Mouse (Mus musculus): Measurements from ENCODE around the gene Reep1. TPM values are rescaled to one million over a fixed set of nuclear protein-coding genes. Genes with fewer than 3 reads are reported as not detected.

Gene Reep1
- polyA plus RNA-seq, 1 experiment from 2014 or later: 5.6 TPM

DNA sequence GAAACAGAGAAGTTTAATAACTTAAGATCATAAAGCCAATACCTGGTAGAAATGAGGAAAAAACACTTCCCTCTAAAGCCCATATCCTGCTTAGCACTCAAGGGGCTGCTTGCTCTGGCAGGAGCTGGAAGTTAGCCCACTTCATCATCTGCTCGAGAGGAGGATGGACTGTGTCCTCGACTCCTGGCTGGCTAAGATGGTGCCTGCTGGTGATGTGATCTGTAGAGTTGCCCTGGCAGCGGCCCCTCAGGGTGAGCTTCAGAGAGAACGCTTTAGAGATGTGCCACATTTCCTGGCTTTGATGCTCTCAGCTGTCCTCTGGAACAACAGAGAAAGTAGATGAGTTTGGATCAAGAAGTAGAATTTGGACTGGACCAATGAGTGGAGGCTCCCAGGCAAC lies 31.2 kb downstream of the Reep1 start:
- Histone ChIP-seq H3K36me3 (no peaks in the 10 kb centered on the region), H3K27ac (no peak overlapping the region), H3K4me3 (no peak overlapping the region), H3K4me1 (peaks cover 26% of the 10 kb centered on the region), H3K27me3 (replicated peaks) (no peaks in the 10 kb centered on the region), H3K9me3 (replicated peaks) (no peaks in the 10 kb centered on the region), H3K9ac (no peak overlapping the region), H3K4me2 (no peak overlapping the region)
- WGBS (ENCODE audit: insufficient replicate concordance): 57% methylated on average over 4 of the region's 4 CpGs
- ATAC-seq: no peak

DNA sequence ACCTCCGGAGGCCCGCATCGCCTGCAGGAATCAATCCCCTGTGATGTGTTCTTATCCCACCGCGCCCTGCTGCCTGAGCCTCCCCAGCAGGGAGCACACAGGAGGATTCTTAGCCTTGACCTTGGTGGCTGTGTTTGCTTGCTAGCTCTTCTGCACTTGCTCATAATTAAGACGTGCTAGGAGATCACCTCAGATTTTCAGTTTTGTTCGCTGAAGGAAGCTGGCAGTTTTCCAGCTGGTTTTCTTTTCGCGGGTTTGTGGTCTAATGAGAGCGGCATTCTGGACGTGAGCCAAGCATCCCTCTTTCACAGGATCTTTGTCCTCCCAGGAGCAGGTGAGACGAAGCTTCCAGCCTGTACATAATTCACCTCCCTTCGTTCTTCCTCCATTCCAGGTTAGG lies 33.6 kb downstream of the Reep1 start:
- Histone ChIP-seq H3K27ac (no peak overlapping the region), H3K9me3 (replicated peaks) (no peaks in the 10 kb centered on the region), H3K36me3 (no peaks in the 10 kb centered on the region), H3K4me3 (no peak overlapping the region), H3K4me1 (peaks cover 16% of the 10 kb centered on the region), H3K27me3 (replicated peaks) (no peaks in the 10 kb centered on the region), H3K9ac (no peak overlapping the region), H3K4me2 (no peak overlapping the region)
- 64% methylated on average over 13 of the region's 13 CpGs for WGBS (ENCODE audit: insufficient replicate concordance)
- ATAC-seq: no peak

DNA sequence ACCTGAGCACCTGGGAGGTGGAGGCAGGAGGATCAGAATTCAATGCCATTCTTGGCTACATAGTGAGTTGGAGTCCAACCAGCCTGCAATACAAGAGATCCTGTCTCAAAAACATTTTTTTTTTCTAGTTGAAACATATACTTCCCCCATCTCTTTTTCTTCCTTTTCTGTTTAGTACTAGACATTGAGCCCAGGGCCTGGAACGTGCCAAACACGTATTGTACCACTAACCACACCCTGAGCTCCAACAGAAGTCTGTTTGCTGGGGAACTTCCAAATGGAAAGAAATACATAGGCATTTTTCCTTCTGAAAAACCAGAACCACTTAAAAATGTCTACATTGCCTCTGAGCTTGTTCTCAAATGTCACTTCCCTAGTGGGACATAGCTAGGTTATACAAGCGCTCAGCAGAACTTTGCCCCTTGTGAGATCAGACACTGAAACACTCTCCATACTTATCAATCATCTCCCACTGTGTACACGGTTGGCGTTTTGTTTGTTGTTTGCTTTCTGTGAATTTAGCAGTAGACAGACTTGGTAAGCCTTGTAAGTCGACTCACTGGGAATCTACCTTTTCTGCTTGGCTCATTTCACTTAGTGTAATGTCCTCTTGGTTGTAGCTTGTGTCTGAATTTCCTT lies 34.8 kb downstream of the Reep1 start:
- Histone ChIP-seq H3K36me3 (no peaks in the 10 kb centered on the region), H3K4me2 (no peak overlapping the region), H3K27ac (no peak overlapping the region), H3K4me1 (peaks cover 5% of the 10 kb centered on the region; the same call in 1 of the 2 replicates), H3K9me3 (replicated peaks) (no peaks in the 10 kb centered on the region), H3K4me3 (no peak overlapping the region), H3K9ac (no peak overlapping the region), H3K27me3 (replicated peaks) (no peaks in the 10 kb centered on the region)
- no peak for ATAC-seq
- 51% methylated on average over 6 of the region's 6 CpGs for WGBS (ENCODE audit: insufficient replicate concordance)

DNA sequence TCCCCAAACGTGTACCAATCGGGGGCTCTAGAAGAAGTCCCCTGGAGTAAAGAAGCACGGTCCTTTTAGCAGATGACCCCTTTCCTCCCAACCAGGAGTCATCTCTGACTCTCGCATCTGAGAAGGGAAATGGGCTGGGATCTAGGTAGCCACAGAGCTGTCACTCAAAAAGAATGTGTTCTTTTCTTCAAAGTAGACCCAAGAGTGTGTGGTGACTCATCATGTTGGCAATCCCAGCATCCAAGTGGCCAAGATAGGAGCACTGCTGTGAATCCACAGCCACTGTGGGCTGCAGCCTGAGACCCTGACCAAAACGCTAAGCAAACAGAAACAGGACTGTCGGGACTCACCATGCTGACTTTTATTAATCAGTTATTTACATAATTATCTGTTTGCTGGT lies 37.6 kb downstream of the Reep1 start:
- Histone ChIP-seq H3K4me3 (no peak overlapping the region), H3K27me3 (replicated peaks) (no peaks in the 10 kb centered on the region), H3K27ac (no peak overlapping the region), H3K9me3 (replicated peaks) (no peaks in the 10 kb centered on the region), H3K4me1 (no peaks in the 10 kb centered on the region), H3K9ac (no peak overlapping the region), H3K36me3 (no peaks in the 10 kb centered on the region), H3K4me2 (no peak overlapping the region)
- 44% methylated on average over 6 of the region's 6 CpGs for WGBS (ENCODE audit: insufficient replicate concordance)
- no peak for ATAC-seq

DNA sequence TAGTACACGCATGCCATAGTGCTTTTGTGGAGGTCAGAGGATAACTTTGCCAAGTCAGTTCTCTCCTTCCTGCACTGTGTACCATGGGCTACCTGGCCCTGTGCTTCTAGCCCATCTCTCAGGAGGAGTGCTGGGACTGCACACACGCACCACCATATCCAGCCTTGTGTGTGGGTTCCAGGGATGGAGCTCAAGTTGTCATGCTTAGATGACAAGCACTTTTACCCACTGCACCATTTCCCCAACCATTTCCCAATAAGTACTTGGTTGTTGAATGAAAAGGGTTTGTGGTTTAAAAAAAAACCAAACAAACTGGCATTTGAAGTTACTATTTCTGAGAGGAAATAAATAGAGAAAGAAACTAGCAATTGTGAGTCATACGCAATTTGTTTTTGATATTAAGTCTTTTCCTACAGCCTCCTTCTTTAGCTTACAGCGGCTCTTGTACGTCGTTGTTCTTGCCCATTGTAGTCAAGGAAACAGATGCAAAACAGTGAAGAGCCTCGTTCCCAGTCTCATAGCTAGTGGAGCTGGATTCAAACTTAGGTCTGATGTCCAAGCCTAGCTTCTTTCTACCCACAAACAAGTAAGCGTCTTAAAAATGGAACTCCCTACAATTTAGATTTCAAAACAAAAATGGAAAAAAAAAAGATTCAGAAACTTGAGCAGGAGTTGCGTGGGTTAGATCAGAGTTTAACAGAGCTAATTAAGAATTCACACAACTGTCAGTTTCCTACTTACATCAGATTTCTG lies 38.3 kb downstream of the Reep1 start:
- WGBS (ENCODE audit: insufficient replicate concordance): 77% methylated on average over 9 of the region's 9 CpGs
- H3K4me3 ChIP-seq: no peak overlapping the region
- no peaks in the 10 kb centered on the region for H3K9me3 ChIP-seq (replicated peaks)
- H3K4me1 ChIP-seq: no peaks in the 10 kb centered on the region
- no peak overlapping the region for H3K9ac ChIP-seq
- H3K36me3 ChIP-seq: no peaks in the 10 kb centered on the region
- no peak for ATAC-seq
- H3K27me3 ChIP-seq (replicated peaks): no peaks in the 10 kb centered on the region
- no peak overlapping the region for H3K4me2 ChIP-seq
- H3K27ac ChIP-seq: no peak overlapping the region

DNA sequence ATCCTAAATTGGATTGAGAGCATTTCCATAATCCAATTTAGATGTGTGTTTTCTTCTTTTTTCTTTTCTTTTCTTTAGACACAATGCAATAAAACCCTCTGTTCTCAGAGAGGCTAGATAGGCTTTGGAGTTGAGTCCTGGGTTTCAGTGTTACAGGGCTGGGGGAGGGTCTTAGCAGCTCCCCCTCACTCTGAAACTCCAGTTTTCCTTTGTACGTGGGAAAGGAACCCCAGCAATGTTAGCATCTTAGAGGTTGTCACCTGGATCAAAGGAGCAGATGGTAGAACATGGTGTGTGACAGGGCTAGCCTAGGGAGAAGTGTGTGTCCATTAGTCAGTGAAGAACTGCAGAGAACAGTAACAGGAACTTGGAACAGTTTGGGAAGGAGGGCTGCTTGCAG lies 38.9 kb downstream of the Reep1 start:
- no peak overlapping the region for H3K4me2 ChIP-seq
- no peak overlapping the region for H3K27ac ChIP-seq
- H3K9me3 ChIP-seq (replicated peaks): no peaks in the 10 kb centered on the region
- H3K4me3 ChIP-seq: no peak overlapping the region
- no peaks in the 10 kb centered on the region for H3K36me3 ChIP-seq
- 52% methylated on average over 1 of the region's 1 CpGs for WGBS (ENCODE audit: insufficient replicate concordance)
- H3K9ac ChIP-seq: no peak overlapping the region
- H3K27me3 ChIP-seq (replicated peaks): no peaks in the 10 kb centered on the region
- ATAC-seq: no peak
- peaks cover 4% of the 10 kb centered on the region for H3K4me1 ChIP-seq

DNA sequence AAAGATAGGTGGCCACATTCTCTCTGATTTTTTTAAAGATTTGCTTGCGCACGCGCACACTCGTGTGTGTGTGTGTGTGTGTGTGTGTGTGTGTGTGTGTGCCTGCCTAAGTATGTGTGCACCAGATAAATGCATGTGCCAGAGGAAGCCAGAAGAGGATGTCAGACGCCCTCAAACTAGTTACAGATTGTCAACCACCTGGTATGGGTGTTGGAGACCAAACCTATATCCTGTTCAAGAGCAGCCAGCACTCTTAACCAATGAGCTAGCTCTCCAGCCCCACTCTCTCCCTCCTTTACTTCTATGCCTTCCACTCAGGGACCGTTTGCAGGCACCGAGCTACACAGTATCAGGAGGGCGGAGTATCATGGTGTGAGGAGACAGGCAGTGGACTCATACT lies 39.5 kb downstream of the Reep1 start:
- ATAC-seq: no peak
- Histone ChIP-seq H3K4me1 (peaks cover 10% of the 10 kb centered on the region), H3K4me3 (no peak overlapping the region), H3K36me3 (no peaks in the 10 kb centered on the region), H3K9me3 (replicated peaks) (no peaks in the 10 kb centered on the region), H3K4me2 (no peak overlapping the region), H3K27ac (no peak overlapping the region), H3K27me3 (replicated peaks) (no peaks in the 10 kb centered on the region), H3K9ac (no peak overlapping the region)
- 51% methylated on average over 8 of the region's 8 CpGs for WGBS (ENCODE audit: insufficient replicate concordance)

DNA sequence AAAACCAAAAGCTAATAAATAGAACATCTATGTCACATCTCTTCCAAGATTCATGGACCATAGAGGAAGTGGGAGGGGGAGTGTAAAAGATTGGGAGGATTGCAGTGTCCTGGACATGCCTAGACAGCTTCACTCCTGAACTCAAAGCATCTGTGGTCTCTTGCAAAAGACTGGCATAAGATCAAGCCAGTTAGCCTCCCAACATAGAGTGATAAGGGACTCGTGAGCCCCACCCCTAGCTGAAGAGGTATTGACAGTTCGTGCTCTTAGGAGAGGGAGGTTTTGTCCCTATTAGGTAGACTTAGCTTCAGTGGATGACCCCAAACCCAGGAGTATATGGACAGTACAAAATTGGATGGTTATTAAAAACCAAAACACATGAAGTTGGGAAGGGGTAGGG lies 44.2 kb downstream of the Reep1 start:
- peaks cover 17% of the 10 kb centered on the region for H3K4me1 ChIP-seq
- H3K9ac ChIP-seq: no peak overlapping the region
- 0 out of 2 replicates have a peak, but pooled peaks have one; percentile 18 for ATAC-seq
- H3K4me3 ChIP-seq: no peak overlapping the region
- no peaks in the 10 kb centered on the region for H3K27me3 ChIP-seq (replicated peaks)
- H3K4me2 ChIP-seq: no peak overlapping the region
- 16% methylated on average over 2 of the region's 2 CpGs for WGBS (ENCODE audit: insufficient replicate concordance)
- no peaks in the 10 kb centered on the region for H3K9me3 ChIP-seq (replicated peaks)
- no peak overlapping the region for H3K27ac ChIP-seq
- H3K36me3 ChIP-seq: no peaks in the 10 kb centered on the region

DNA sequence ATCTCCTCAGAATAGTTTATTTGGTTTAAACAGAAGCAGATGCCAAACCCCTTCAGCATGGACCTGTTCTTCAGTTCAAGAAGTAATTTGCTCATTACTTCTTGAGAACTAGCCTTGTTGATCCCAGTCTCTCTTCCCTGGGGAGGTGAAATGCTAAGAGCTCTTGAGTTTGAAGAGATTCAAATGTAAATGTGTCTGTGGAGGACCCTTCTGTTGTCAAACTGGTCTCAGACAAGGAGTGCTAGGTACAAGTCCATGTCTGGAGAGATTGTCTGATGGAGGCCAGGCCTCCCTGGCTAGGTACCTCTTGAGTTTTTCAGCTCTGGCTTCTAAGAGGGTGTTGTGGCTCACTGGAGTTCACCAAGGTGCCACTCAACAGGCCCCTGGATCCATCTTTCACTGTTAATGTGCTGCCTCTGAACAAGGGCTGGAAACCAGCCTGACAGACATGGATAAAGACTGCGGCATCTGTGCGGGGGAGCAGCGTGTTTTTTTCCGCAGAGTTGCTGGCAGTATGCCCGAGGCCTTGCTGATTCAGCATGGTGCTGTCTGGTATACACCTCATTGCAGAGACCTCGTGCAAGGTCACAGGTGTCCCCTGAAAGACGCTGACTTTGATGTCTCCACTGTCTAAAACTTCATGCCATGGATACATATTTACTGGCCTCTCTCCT lies 45.6 kb downstream of the Reep1 start:
- Histone ChIP-seq H3K27me3 (replicated peaks) (no peaks in the 10 kb centered on the region), H3K4me3 (no peak overlapping the region), H3K27ac (no peak overlapping the region), H3K4me2 (no peak overlapping the region), H3K9me3 (replicated peaks) (no peaks in the 10 kb centered on the region), H3K36me3 (no peaks in the 10 kb centered on the region), H3K4me1 (peaks cover 17% of the 10 kb centered on the region), H3K9ac (no peak overlapping the region)
- 75% methylated on average over 7 of the region's 7 CpGs for WGBS (ENCODE audit: insufficient replicate concordance)
- no peak for ATAC-seq

DNA sequence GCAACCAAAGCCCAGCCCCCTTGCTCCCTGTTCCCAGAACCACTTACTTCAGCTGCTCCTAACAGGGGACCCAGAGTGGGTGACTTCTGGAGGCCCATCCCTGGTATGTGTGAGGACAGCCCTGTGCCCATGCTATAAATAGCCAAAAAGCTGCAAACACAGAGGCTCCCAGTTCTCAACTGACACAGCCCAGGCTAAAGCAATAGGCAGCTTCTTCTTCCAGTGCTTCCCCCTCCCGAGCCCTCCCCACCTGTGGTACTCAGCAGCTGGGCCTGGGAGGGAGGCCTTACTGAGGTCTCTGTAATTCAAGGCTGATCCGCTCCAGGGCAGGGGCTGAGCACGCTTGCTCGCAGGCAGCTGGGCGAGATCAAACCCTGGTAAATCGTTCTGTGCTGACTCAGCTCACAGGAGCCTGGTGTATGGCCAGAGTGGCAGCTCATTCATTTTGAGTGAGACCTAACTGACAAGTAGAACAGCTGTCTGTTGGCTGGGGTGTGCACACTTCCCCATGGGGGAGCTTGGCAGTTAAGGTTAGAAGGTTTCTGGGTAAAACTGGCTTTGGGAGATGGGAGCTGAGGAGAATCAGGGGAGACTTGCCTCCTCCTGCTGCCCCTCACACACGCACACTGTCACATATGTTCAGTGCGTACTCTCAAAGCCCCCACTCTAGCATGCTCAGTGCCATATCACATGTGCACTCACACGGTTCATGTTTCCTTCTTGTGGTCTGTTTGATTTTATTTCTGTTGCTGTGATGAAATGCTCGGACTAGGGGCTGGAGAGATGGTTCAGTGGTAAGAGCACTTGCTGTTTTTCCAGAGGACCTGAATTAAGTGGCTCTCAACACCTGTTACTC lies 49.9 kb downstream of the Reep1 start:
- Histone ChIP-seq H3K9ac (no peak overlapping the region), H3K4me2 (no peak overlapping the region), H3K36me3 (no peaks in the 10 kb centered on the region), H3K27ac (no peak overlapping the region), H3K27me3 (replicated peaks) (no peaks in the 10 kb centered on the region), H3K4me3 (no peak overlapping the region), H3K9me3 (replicated peaks) (no peaks in the 10 kb centered on the region), H3K4me1 (peaks cover 4% of the 10 kb centered on the region; the same call in 1 of the 2 replicates)
- WGBS (ENCODE audit: insufficient replicate concordance): 45% methylated on average over 10 of the region's 10 CpGs
- no peak for ATAC-seq

DNA sequence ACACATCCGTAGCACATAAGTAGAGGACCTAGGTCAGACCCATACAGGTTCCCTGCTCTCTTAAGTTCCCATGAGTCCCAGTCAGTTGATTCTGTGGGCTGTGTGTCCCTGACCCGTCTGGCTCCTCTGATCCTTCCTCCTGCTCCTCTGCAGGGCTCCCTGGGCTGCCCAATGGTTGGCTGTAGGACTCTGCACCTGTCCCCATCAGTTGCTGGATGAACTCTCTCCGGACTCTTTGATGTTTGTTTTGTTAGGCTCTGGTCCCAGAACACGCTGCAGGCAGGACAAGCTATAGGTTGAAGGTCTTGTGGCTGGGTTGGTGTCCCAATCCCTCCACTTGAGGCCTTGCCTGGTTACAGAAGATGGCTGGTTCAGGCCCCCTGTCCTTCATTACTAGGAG lies 51.4 kb downstream of the Reep1 start:
- H3K36me3 ChIP-seq: no peaks in the 10 kb centered on the region
- no peak overlapping the region for H3K4me2 ChIP-seq
- no peak overlapping the region for H3K4me3 ChIP-seq
- peak; percentile 42; the same call in 1 of the 2 replicates for ATAC-seq
- H3K27ac ChIP-seq: no peak overlapping the region
- H3K4me1 ChIP-seq: peaks cover 4% of the 10 kb centered on the region; the same call in 1 of the 2 replicates
- H3K27me3 ChIP-seq (replicated peaks): no peaks in the 10 kb centered on the region
- H3K9me3 ChIP-seq (replicated peaks): no peaks in the 10 kb centered on the region
- 58% methylated on average over 4 of the region's 4 CpGs for WGBS (ENCODE audit: insufficient replicate concordance)
- no peak overlapping the region for H3K9ac ChIP-seq
